Mouse (Mus musculus): ENCODE data around the gene Atr.

DNA sequence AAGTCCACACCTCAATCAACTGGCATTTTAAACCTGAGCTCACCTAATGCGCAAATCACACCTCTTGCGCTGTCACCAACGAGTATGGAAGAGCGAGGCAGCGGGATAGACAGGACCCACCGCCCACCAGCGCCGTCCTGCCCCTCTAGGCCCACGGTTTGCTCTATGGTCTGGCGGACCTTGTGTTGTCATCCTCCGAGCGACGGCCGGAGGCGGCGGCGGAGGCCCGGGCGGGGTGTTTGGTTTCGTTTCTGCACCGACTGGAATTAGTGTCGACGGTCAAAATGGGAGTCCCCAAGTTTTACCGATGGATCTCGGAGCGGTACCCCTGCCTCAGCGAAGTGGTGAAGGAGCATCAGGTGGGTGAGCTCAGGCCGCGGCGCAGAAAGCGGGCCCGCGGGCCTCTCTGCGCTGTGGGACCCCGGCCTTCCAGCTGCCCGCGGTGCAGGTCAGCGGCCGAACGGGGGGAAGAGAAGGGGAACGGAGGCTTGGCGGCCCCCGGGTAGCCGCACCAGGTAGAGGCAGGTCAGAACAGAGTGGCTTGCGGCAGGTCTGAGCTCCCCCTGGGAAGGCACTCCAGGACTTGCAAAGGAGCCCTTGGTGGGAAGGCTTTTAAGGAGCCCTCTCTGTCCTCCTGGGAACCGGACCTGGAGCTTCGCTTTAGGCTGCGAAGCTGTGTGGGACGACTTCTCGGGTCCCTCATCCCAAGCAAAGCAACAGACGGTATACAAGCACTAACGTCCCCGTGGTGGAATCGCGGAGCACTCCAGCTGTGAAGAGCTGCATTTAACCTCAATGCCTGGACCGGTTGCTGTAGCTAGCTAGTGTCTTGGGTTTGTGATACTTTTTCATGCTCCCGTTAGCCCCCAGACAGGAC, 97.4 kb downstream of the Atr start, which contains the start of gene Xrn1:
- TF ChIP-seq CTCF (IDR thresholded peaks at IDR 0.05; ENCODE audit: low read depth), result no peak
- TF ChIP-seq EP300 (IDR thresholded peaks at IDR 0.05; ENCODE audit: low read depth), result peak; percentile 24

Measured in liver, embryonic 14.5 days (tissue).